Mouse (Mus musculus) neural tube, embryonic 12.5 days (tissue): Measurements from ENCODE around the gene Tecr. TPM values are rescaled to one million over a fixed set of nuclear protein-coding genes. Genes with fewer than 3 reads are reported as not detected.
A peak's percentile ranks its signal among the peaks of the same experiment; 100 is the strongest.
"Not testable (repeated sequence)": the region's sequence is repeated elsewhere in the genome, so short reads cannot be mapped to it uniquely, and the experiment has no call there.

Experiments
- ATAC-seq: fragments of 200-750 bp; cut with Nextera tagmentation; 2 replicates; pipeline ENCODE4 v1.8.0; 2017; ENCODE audit warnings: low read depth, mild to moderate bottlenecking, moderate TSS enrichment, moderate library complexity; ENCODE audit not compliant: low FRiP score
- H3K27ac ChIP-seq: fragments of 300-500 bp; sonication (generic); 2 replicates; pipeline ENCODE4 v1.5.1; 2016
- H3K27me3 ChIP-seq: fragments of 300-500 bp; sonication (generic); replicated peaks from 2 replicates; pipeline ENCODE4 v1.6.1; 2016; ENCODE audit warnings: mild to moderate bottlenecking
- H3K36me3 ChIP-seq: fragments of 300-500 bp; sonication (generic); 2 replicates; pipeline ENCODE4 v1.6.1; 2016; ENCODE audit warnings: mild to moderate bottlenecking
- H3K4me1 ChIP-seq: fragments of 300-500 bp; sonication (generic); 2 replicates; pipeline ENCODE4 v1.6.1; 2016
- H3K4me2 ChIP-seq: fragments of 300-500 bp; sonication (generic); replicated peaks from 2 replicates; pipeline ENCODE4 v1.6.1; 2016; ENCODE audit warnings: mild to moderate bottlenecking
- H3K4me3 ChIP-seq: fragments of 300-500 bp; sonication (generic); 2 replicates; pipeline ENCODE4 v1.5.1; 2016
- H3K9ac ChIP-seq: fragments of 300-500 bp; sonication (generic); 2 replicates; pipeline ENCODE4 v1.6.1; 2016; ENCODE audit warnings: mild to moderate bottlenecking
- H3K9me3 ChIP-seq: fragments of 300-500 bp; sonication (generic); 2 replicates; pipeline ENCODE4 v1.6.1; 2016; ENCODE audit warnings: mild to moderate bottlenecking
- WGBS: fragments of 180-500 bp; shearing (Covaris S2); methylation state at CpG from one replicate; pipeline ENCODE4 v1.1.7; 2016; 5-methylcytosine and 5-hydroxymethylcytosine counted together
- polyA plus RNA-seq: library from polyadenylated mRNA; unstranded; fragments of >200 nt; fragmentation: Nextera tagmentation; extraction: Ambion mirVana; gene quantifications from 2 replicates; pipeline ENCODE4 v1.2.1, GENCODE M21; 2016

The Tecr gene
- polyA plus RNA-seq, 1 experiment from 2014 or later, result 760 TPM

DNA sequence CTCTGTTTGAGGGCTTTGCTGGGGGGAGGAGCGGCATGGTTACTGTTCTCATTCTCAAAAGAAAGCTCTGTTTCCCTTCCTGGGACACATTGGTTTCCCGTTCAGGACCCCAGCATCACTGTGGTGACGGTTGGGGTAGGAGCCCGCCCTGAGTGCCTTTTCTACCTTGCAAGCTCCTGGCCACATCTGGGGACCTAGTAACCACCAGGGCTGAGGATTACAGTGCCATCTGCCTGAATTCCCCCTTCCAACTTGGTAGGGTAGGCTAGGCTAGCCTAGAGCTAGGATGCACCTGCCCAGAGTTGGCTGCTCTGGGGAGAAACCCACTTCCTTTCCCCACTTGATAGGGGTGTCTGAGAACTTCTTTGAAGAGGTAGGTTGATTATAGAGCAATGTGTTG lies 4.2 kb upstream of the Tecr start:
- H3K4me3 ChIP-seq, result no peak overlapping the region
- peaks cover 44% of the 10 kb centered on the region for H3K36me3 ChIP-seq
- peaks cover 16% of the 10 kb centered on the region for H3K4me1 ChIP-seq
- no peak overlapping the region for H3K27ac ChIP-seq
- no peak overlapping the region for H3K9ac ChIP-seq
- no peaks in the 10 kb centered on the region for H3K27me3 ChIP-seq
- 95% methylated on average over 4 of the region's 4 CpGs for WGBS
- no peaks in the 10 kb centered on the region for H3K9me3 ChIP-seq
- no peak for ATAC-seq
- H3K4me2 ChIP-seq, result no peak overlapping the region

GRCm38 (mm10) chr8:83609547-83610180 lies 1.9 kb upstream of the Tecr start:
- Histone ChIP-seq H3K9me3 (no peaks in the 10 kb centered on the region), H3K36me3 (peaks cover 44% of the 10 kb centered on the region), H3K27ac (no peak overlapping the region), H3K4me2 (peak overlapping the region; percentile 68), H3K9ac (peak overlapping the region; percentile 84; the same call in 1 of the 2 replicates), H3K27me3 (no peaks in the 10 kb centered on the region), H3K4me3 (peak overlapping the region; percentile 82), H3K4me1 (peaks cover 18% of the 10 kb centered on the region)
- WGBS, result 98% methylated on average over 10 of the region's 10 CpGs
- ATAC-seq, result no peak

GRCm38 (mm10) chr8:83609086-83609485 lies 1.3 kb upstream of the Tecr start:
- no peak for ATAC-seq
- H3K36me3 ChIP-seq, result peaks cover 40% of the 10 kb centered on the region

GRCm38 (mm10) chr8:83608398-83608829 lies 643 bp upstream of the Tecr start:
- peak overlapping the region; percentile 82 for H3K4me3 ChIP-seq
- H3K36me3 ChIP-seq, result peaks cover 36% of the 10 kb centered on the region
- H3K4me1 ChIP-seq, result peaks cover 18% of the 10 kb centered on the region
- peak overlapping the region; percentile 84 for H3K9ac ChIP-seq
- H3K9me3 ChIP-seq, result no peaks in the 10 kb centered on the region
- under 1% methylated on average over 51 of the region's 51 CpGs for WGBS
- H3K4me2 ChIP-seq, result peak overlapping the region; percentile 68
- ATAC-seq, result peak; percentile 77
- H3K27me3 ChIP-seq, result no peaks in the 10 kb centered on the region
- peak overlapping the region; percentile 94 for H3K27ac ChIP-seq

More at GRCm38 (mm10) chr8:83609086-83609485, 1.3 kb upstream of the Tecr start:
- Histone ChIP-seq H3K27me3 (no peaks in the 10 kb centered on the region), H3K9me3 (no peaks in the 10 kb centered on the region), H3K4me1 (peaks cover 18% of the 10 kb centered on the region), H3K4me3 (peak overlapping the region; percentile 82), H3K27ac (no peak overlapping the region), H3K4me2 (peak overlapping the region; percentile 68), H3K9ac (peak overlapping the region; percentile 84)
- WGBS, result 41% methylated on average over 9 of the region's 9 CpGs

- 86% methylated on average over 2 of the region's 2 CpGs for WGBS
- Histone ChIP-seq H3K27me3 (no peaks in the 10 kb centered on the region), H3K4me2 (no peak overlapping the region), H3K4me1 (peaks cover 8% of the 10 kb centered on the region), H3K9ac (no peak overlapping the region), H3K36me3 (no peaks in the 10 kb centered on the region), H3K27ac (no peak overlapping the region), H3K9me3 (no peaks in the 10 kb centered on the region), H3K4me3 (no peak overlapping the region)
- ATAC-seq, result no peak
These were observed 5.1 kb downstream of the Tecr start for GRCm38 (mm10) chr8:83602650-83603029.

- H3K9ac ChIP-seq, result no peak overlapping the region
- no peaks in the 10 kb centered on the region for H3K27me3 ChIP-seq
- ATAC-seq, result no peak
- H3K4me3 ChIP-seq, result no peak overlapping the region
- H3K4me1 ChIP-seq, result no peaks in the 10 kb centered on the region
- H3K27ac ChIP-seq, result no peak overlapping the region
- H3K36me3 ChIP-seq, result no peaks in the 10 kb centered on the region
- no peak overlapping the region for H3K4me2 ChIP-seq
- no peaks in the 10 kb centered on the region for H3K9me3 ChIP-seq
These were observed 8.0 kb downstream of the Tecr start for GRCm38 (mm10) chr8:83599814-83600213.

- WGBS, result 0% methylated on average over 1 of the region's 1 CpGs
- Histone ChIP-seq H3K4me1 (peaks cover 3% of the 10 kb centered on the region; the same call in 1 of the 2 replicates), H3K9ac (no peak overlapping the region), H3K4me3 (no peak overlapping the region), H3K27ac (no peak overlapping the region), H3K9me3 (no peaks in the 10 kb centered on the region), H3K36me3 (no peaks in the 10 kb centered on the region), H3K4me2 (no peak overlapping the region), H3K27me3 (no peaks in the 10 kb centered on the region)
- no peak for ATAC-seq
These were observed 9.6 kb downstream of the Tecr start for GRCm38 (mm10) chr8:83598146-83598545.

DNA sequence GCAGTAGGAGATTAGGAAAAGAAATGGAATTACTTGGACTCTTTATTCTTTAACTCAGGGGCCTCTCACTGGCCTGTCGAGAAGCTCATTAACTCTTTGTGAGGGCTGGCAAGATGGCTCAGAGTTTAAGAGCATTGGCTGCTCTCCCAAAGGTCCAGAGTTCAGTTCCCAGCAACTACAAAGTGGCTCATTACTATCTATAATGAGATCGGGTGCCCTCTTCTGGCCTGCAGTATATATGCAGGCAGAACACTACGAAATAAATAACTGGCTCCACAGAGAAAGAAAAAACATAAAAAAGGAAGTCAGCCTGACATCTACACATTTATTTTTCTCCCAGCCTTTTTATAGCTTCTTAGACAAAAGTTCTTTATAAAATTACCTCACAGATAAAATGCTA lies 11.4 kb downstream of the Tecr start:
- no peaks in the 10 kb centered on the region for H3K36me3 ChIP-seq
- no peak overlapping the region for H3K27ac ChIP-seq
- no peaks in the 10 kb centered on the region for H3K9me3 ChIP-seq
- no peak for ATAC-seq
- peaks cover 19% of the 10 kb centered on the region for H3K4me1 ChIP-seq
- H3K27me3 ChIP-seq, result no peaks in the 10 kb centered on the region
- H3K9ac ChIP-seq, result no peak overlapping the region
- H3K4me2 ChIP-seq, result no peak overlapping the region
- WGBS, result 29% methylated on average over 3 of the region's 3 CpGs
- no peak overlapping the region for H3K4me3 ChIP-seq

DNA sequence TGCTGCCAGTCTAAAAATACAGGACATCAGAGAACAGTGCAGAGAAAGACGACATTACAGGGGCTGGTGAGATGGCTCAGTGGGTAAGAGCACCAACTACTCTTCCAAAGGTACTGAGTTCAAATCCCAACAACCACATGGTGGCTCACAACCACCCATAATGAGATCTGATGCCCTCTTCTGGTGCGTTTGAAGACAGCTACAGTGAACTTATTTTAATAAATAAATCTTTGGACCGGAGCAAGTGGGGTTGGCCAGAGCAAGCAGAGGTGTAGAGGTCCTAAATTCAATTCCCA lies 12.8 kb downstream of the Tecr start:
- peaks cover 31% of the 10 kb centered on the region for H3K4me1 ChIP-seq
- not testable (repeated sequence) for H3K36me3 ChIP-seq, H3K9me3 ChIP-seq, H3K27me3 ChIP-seq
- H3K4me3 ChIP-seq, result peak overlapping the region; percentile 59
- 58% methylated on average over 3 of the region's 3 CpGs for WGBS
- ATAC-seq, result peak; percentile 42
- H3K4me2 ChIP-seq, result peak overlapping the region; percentile 71
- peak overlapping the region; percentile 69 for H3K27ac ChIP-seq
- 0 out of 2 replicates have a peak overlapping the region, but pooled peaks have one; percentile 50 for H3K9ac ChIP-seq

- H3K27me3 ChIP-seq, result no peaks in the 10 kb centered on the region
- under 1% methylated on average over 43 of the region's 43 CpGs for WGBS
- H3K36me3 ChIP-seq, result no peaks in the 10 kb centered on the region
- H3K4me2 ChIP-seq, result peak overlapping the region; percentile 71
- peak overlapping the region; percentile 69 for H3K27ac ChIP-seq
- peak overlapping the region; percentile 76 for H3K9ac ChIP-seq
- no peaks in the 10 kb centered on the region for H3K9me3 ChIP-seq
- H3K4me3 ChIP-seq, result peak overlapping the region; percentile 59
- peaks cover 35% of the 10 kb centered on the region for H3K4me1 ChIP-seq
- ATAC-seq, result peak; percentile 97
These were observed 13.4 kb downstream of the Tecr start for GRCm38 (mm10) chr8:83594167-83595049.

DNA sequence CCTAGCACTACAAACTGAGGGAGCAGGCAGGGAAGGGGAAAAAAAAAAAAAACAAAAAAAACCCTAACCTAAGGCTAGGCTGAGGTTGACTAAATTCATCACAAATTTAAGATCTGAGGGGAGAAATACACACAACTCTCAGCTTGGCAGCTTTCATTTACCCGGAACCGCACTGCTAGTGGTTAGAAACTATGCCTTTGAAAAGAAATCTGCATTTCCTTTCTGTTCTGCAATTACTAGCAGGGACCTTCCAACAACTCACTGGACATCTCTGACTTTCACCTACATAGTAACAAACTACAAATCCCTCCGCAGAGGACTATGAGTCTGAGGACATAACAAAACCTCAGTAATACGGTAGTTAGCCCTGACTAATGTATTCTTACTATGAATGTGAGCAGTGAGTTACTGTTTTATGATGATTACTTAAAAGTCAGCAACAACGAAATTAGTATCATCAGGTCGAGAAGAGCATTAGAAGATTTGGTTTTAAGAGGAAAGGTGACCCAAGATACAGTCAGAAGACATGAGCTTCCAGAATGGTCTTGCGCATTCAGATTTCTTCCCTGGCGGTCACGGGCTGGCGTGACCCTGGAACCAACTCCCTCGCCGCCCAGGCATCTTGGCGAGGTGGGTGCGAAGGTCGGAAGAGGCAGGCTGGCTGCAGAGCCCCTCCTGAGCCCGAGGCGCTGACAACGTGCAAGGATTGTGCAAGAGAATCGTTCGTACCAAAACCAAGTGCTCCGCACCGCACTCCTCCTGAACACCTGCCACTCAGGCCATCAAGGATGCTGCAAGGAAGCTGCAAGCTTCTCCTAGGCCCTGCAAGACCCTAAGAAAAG lies 14.2 kb downstream of the Tecr start:
- peak overlapping the region; percentile 76 for H3K9ac ChIP-seq
- H3K36me3 ChIP-seq, result no peaks in the 10 kb centered on the region
- 6% methylated on average over 22 of the region's 22 CpGs for WGBS
- peak overlapping the region; percentile 71 for H3K4me2 ChIP-seq
- ATAC-seq, result no peak
- H3K27me3 ChIP-seq, result no peaks in the 10 kb centered on the region
- H3K9me3 ChIP-seq, result no peaks in the 10 kb centered on the region
- H3K27ac ChIP-seq, result peak overlapping the region; percentile 65
- peak overlapping the region; percentile 59 for H3K4me3 ChIP-seq
- H3K4me1 ChIP-seq, result peaks cover 38% of the 10 kb centered on the region

- no peaks in the 10 kb centered on the region for H3K9me3 ChIP-seq
- peak overlapping the region; percentile 59 for H3K4me3 ChIP-seq
- peaks cover 38% of the 10 kb centered on the region for H3K4me1 ChIP-seq
- H3K9ac ChIP-seq, result peak overlapping the region; percentile 76
- H3K36me3 ChIP-seq, result peaks cover 7% of the 10 kb centered on the region; the same call in 1 of the 2 replicates
- no peak overlapping the region for H3K27ac ChIP-seq
- WGBS, result 70% methylated on average over 3 of the region's 3 CpGs
- no peaks in the 10 kb centered on the region for H3K27me3 ChIP-seq
- H3K4me2 ChIP-seq, result peak overlapping the region; percentile 71
- no peak for ATAC-seq
These were observed 15.1 kb downstream of the Tecr start for GRCm38 (mm10) chr8:83592682-83593081.
